Mouse (Mus musculus) telencephalon, adult 2 months (tissue): Measurements from ENCODE around the gene Yipf4.

Experiments used
- DNase-seq: peaks from one replicate; pipeline ENCODE4 v3.0.0-alpha.2; 2011; ENCODE audit warnings: low read depth, low spot score

Yipf4 gene

GRCm38 (mm10) chr17:74526117-74526516 lies 36.8 kb downstream of the Yipf4 start:
- DNase-seq = no peak

GRCm38 (mm10) chr17:74526806-74527653 lies 37.7 kb downstream of the Yipf4 start:
- DNase-seq = no peak

- DNase-seq = peak; percentile 99
Measured at GRCm38 (mm10) chr17:74527729-74528607, 38.7 kb downstream of the Yipf4 start, which contains the start of gene Birc6. Gene Birc6 (plus strand): TSS chr17:74528295.

- DNase-seq = no peak
Measured at GRCm38 (mm10) chr17:74528648-74529532, 39.6 kb downstream of the Yipf4 start.

- no peak for DNase-seq
Measured at GRCm38 (mm10) chr17:74529533-74529824, 40.2 kb downstream of the Yipf4 start.

- DNase-seq = no peak
Measured at GRCm38 (mm10) chr17:74534971-74535370, 45.7 kb downstream of the Yipf4 start.

GRCm38 (mm10) chr17:74537526-74537925 lies 48.2 kb downstream of the Yipf4 start:
- no peak for DNase-seq

GRCm38 (mm10) chr17:74543615-74544014 lies 54.3 kb downstream of the Yipf4 start:
- DNase-seq = no peak
